Mouse (Mus musculus): ENCODE data around the gene Fat4. TPM values are rescaled to one million over a fixed set of nuclear protein-coding genes. Genes with fewer than 3 reads are reported as not detected.

Gene Fat4
- polyA plus RNA-seq, 1 experiment: 1.6 TPM

DNA sequence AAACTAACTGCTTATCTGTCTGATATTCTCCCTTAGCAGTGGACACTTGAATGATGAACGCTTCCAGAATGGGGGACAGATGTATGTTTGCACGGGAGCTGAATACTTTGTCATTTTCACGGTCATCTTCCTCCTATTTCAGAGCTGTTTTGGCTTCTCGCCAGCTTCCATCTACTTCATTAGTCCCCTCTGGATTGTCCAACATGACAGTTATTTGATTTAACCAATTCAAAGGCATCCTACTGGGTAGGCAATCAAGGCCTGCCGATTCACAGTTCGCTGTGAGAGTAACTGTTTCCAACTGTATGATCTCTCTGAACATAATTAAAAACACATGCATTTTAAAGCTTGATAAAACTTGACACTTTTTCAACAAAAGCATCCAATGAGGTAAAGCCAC is 166.3 kb downstream of the Fat4 start:
- no peak overlapping the region for H3K27ac ChIP-seq (ENCODE audit: insufficient read depth, low read depth, low read length)
- DNase-seq: no peak
- H3K36me3 ChIP-seq (ENCODE audit: control insufficient read depth, insufficient read depth, low read length): no peaks in the 10 kb centered on the region
- H3K4me1 ChIP-seq (ENCODE audit: control insufficient read depth, insufficient read depth, low read length): no peaks in the 10 kb centered on the region
- H3K4me3 ChIP-seq (ENCODE audit: insufficient read depth, low read depth, low read length): no peak overlapping the region
- TF ChIP-seq POLR2A (IDR thresholded peaks at IDR 0.05; ENCODE audit: low read depth, low read length) (no peak), CTCF (conservative IDR thresholded peaks at IDR 0.05; ENCODE audit: insufficient read depth, insufficient read length, low read depth, low read length) (no peak)
- H3K27me3 ChIP-seq (replicated peaks; ENCODE audit: control insufficient read depth, insufficient read depth, low read length): no peaks in the 10 kb centered on the region
- 63% methylated on average over 6 of the region's 6 CpGs for WGBS
